ENCODE assay signal across 8 mouse cellular contexts in the genomic region with DNA sequence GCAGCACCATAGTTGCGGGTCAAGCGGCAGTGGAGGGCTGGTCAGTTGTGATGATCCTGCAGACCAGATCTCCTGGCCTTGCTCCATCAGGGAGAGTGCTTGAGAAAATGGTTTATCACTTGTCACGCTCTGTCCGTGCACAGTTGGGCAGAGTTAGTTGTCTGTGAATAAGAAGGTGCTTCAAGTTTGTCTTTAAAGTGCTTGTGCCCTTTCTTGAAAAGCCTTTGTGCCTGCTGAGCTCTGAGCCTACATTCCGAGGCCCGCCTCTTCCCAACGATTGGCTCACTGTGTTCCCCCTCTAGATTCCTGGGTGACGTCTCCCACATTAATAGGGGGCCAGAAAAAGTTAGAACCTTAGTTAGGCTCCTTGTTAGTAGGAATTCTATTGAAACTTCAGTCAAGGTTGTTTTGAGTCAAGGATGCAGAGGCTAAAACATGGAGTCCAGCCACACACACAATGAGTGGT. TPM values are rescaled to one million over a fixed set of nuclear protein-coding genes. Genes with fewer than 3 reads are reported as not detected.
DNase-seq lines count a peak whose midpoint lies in the region; ATAC-seq and TF ChIP-seq lines count a peak whose summit lies in the region.

No protein-coding gene starts in this region.

- no peaks in the 10 kb centered on the region for H3K9me3 ChIP-seq in kidney, embryonic 16.5 days (ENCODE audit: low read length)
- no peaks in the 10 kb centered on the region for H3K9me3 ChIP-seq in hindbrain, embryonic 12.5 days (replicated peaks)
- H3K9me3 ChIP-seq in midbrain, embryonic 13.5 days, result no peaks in the 10 kb centered on the region

- H3K4me3 ChIP-seq in kidney, embryonic 16.5 days (ENCODE audit: low read length), result peak overlapping the region; percentile 62
- peak overlapping the region; percentile 63 for H3K4me3 ChIP-seq in bone marrow macrophage, adult 2 months (ENCODE audit: insufficient read depth, low read length)
- peak overlapping the region; percentile 34 for H3K4me3 ChIP-seq in hindbrain, embryonic 12.5 days
- H3K4me3 ChIP-seq in midbrain, embryonic 13.5 days (replicated peaks), result peak overlapping the region; percentile 30

- no peak for DNase-seq in kidney, adult 18-20 months
- DNase-seq in adrenal gland, postnatal 14 days, result no peak
- DNase-seq in right cerebral cortex, postnatal 10 days (ENCODE audit: low spot score in 2 of 2), result no peak
- DNase-seq in natural killer cell, adult 2 months (ENCODE audit: low spot score in 2 of 2), result no peak

- H3K9ac ChIP-seq in kidney, embryonic 16.5 days (replicated peaks; ENCODE audit: low read length), result peak overlapping the region; percentile 87
- H3K9ac ChIP-seq in hindbrain, embryonic 12.5 days, result peak overlapping the region; percentile 51
- H3K9ac ChIP-seq in midbrain, embryonic 13.5 days (replicated peaks), result peak overlapping the region; percentile 54

- peaks cover 62% of the 10 kb centered on the region for H3K4me1 ChIP-seq in kidney, embryonic 16.5 days (ENCODE audit: insufficient read depth, low read length)
- H3K4me1 ChIP-seq in bone marrow macrophage, adult 2 months (ENCODE audit: control insufficient read depth, insufficient read depth, low read length), result peaks cover 35% of the 10 kb centered on the region
- H3K4me1 ChIP-seq in hindbrain, embryonic 12.5 days, result peaks cover 48% of the 10 kb centered on the region
- H3K4me1 ChIP-seq in midbrain, embryonic 13.5 days (replicated peaks), result peaks cover 57% of the 10 kb centered on the region

- no peak for TF ChIP-seq POLR2A in bone marrow macrophage, adult 2 months (IDR thresholded peaks at IDR 0.05; ENCODE audit: borderline replicate concordance, low read depth, low read length)

- ATAC-seq in kidney, embryonic 16.5 days (ENCODE audit: low FRiP score, low TSS enrichment), result no peak
- ATAC-seq in hindbrain, embryonic 12.5 days (ENCODE audit: low FRiP score), result no peak
- no peak for ATAC-seq in midbrain, embryonic 13.5 days

- no peak for TF ChIP-seq CTCF in bone marrow macrophage, adult 2 months (IDR thresholded peaks at IDR 0.05; ENCODE audit: low read depth, low read length)

- no peaks in the 10 kb centered on the region for H3K27me3 ChIP-seq in kidney, embryonic 16.5 days (ENCODE audit: insufficient read depth, low read length)
- H3K27me3 ChIP-seq in hindbrain, embryonic 12.5 days, result peaks cover 48% of the 10 kb centered on the region
- peaks cover 61% of the 10 kb centered on the region for H3K27me3 ChIP-seq in midbrain, embryonic 13.5 days

- 8% methylated on average over 8 of the region's 8 CpGs for WGBS in kidney, embryonic 16.5 days
- 3% methylated on average over 8 of the region's 8 CpGs for WGBS in hindbrain, embryonic 12.5 days
- WGBS in midbrain, embryonic 13.5 days, result 7% methylated on average over 8 of the region's 8 CpGs

- H3K36me3 ChIP-seq in kidney, embryonic 16.5 days (ENCODE audit: insufficient read depth, low read length), result no peaks in the 10 kb centered on the region
- no peaks in the 10 kb centered on the region for H3K36me3 ChIP-seq in hindbrain, embryonic 12.5 days
- peaks cover 5% of the 10 kb centered on the region; the same call in 1 of the 2 replicates for H3K36me3 ChIP-seq in midbrain, embryonic 13.5 days

- peak overlapping the region; percentile 95 for H3K4me2 ChIP-seq in kidney, embryonic 16.5 days (replicated peaks; ENCODE audit: low read depth, low read length)
- H3K4me2 ChIP-seq in hindbrain, embryonic 12.5 days (replicated peaks), result peak overlapping the region; percentile 62
- peak overlapping the region; percentile 53 for H3K4me2 ChIP-seq in midbrain, embryonic 13.5 days (replicated peaks)

- H3K27ac ChIP-seq in kidney, embryonic 16.5 days (ENCODE audit: low read length), result peak overlapping the region; percentile 57
- H3K27ac ChIP-seq in bone marrow macrophage, adult 2 months (ENCODE audit: insufficient read depth, low read depth, low read length), result no peak overlapping the region
- no peak overlapping the region for H3K27ac ChIP-seq in hindbrain, embryonic 12.5 days
- no peak overlapping the region for H3K27ac ChIP-seq in midbrain, embryonic 13.5 days

RNA-seq across cellular contexts. Expression of a gene that starts 0.6 kb away (rescaled TPM):
- 66.8 and 68.9 TPM in 2 replicates for polyA plus RNA-seq in kidney, embryonic 16.5 days (2015; fragmentation: Nextera tagmentation; extraction: Ambion mirVana)
- 45.1 and 46.2 TPM in 2 replicates for polyA plus RNA-seq in bone marrow macrophage, adult 2 months (2012; ENCODE audit: insufficient read depth, insufficient read length, missing spikeins)
- 37.3 and 39.9 TPM in 2 replicates for polyA plus RNA-seq in hindbrain, embryonic 12.5 days (2016; fragmentation: Nextera tagmentation; extraction: Ambion mirVana)
- polyA plus RNA-seq in midbrain, embryonic 13.5 days (2015; fragmentation: Nextera tagmentation; extraction: Ambion mirVana), result 38.6 and 39.5 TPM in 2 replicates
- 22.9 and 26.2 TPM in 2 replicates for total RNA-seq in adrenal gland, postnatal 14 days (2021)

RNA-seq across cellular contexts. Expression of a gene that starts 4.8 kb away (rescaled TPM):
- 3.3 and 3.9 TPM in 2 replicates for polyA plus RNA-seq in kidney, embryonic 16.5 days (2015; fragmentation: Nextera tagmentation; extraction: Ambion mirVana)
- polyA plus RNA-seq in bone marrow macrophage, adult 2 months (2012; ENCODE audit: insufficient read depth, insufficient read length, missing spikeins), result 0.66 TPM in 1 of 2 replicates, not detected in the other
- polyA plus RNA-seq in hindbrain, embryonic 12.5 days (2016; fragmentation: Nextera tagmentation; extraction: Ambion mirVana), result 3.6 and 4.3 TPM in 2 replicates
- polyA plus RNA-seq in midbrain, embryonic 13.5 days (2015; fragmentation: Nextera tagmentation; extraction: Ambion mirVana), result 1.1 and 1.5 TPM in 2 replicates
- 0.19 and 0.38 TPM in 2 replicates for total RNA-seq in adrenal gland, postnatal 14 days (2021)

RNA-seq across cellular contexts. Expression of a gene that starts 9.9 kb away (rescaled TPM):
- polyA plus RNA-seq in kidney, embryonic 16.5 days (2015; fragmentation: Nextera tagmentation; extraction: Ambion mirVana), result 57.0 and 59.0 TPM in 2 replicates
- 19.9 and 22.5 TPM in 2 replicates for polyA plus RNA-seq in bone marrow macrophage, adult 2 months (2012; ENCODE audit: insufficient read depth, insufficient read length, missing spikeins)
- polyA plus RNA-seq in hindbrain, embryonic 12.5 days (2016; fragmentation: Nextera tagmentation; extraction: Ambion mirVana), result 47.5 and 50.5 TPM in 2 replicates
- polyA plus RNA-seq in midbrain, embryonic 13.5 days (2015; fragmentation: Nextera tagmentation; extraction: Ambion mirVana), result 67.7 and 70.8 TPM in 2 replicates
- 21.5 and 22.2 TPM in 2 replicates for total RNA-seq in adrenal gland, postnatal 14 days (2021)

RNA-seq across cellular contexts. Expression of a gene that starts 9.9 kb away (rescaled TPM):
- 35.8 and 39.0 TPM in 2 replicates for polyA plus RNA-seq in kidney, embryonic 16.5 days (2015; fragmentation: Nextera tagmentation; extraction: Ambion mirVana)
- polyA plus RNA-seq in bone marrow macrophage, adult 2 months (2012; ENCODE audit: insufficient read depth, insufficient read length, missing spikeins), result 18.9 and 30.6 TPM in 2 replicates
- 21.9 and 22.6 TPM in 2 replicates for polyA plus RNA-seq in hindbrain, embryonic 12.5 days (2016; fragmentation: Nextera tagmentation; extraction: Ambion mirVana)
- polyA plus RNA-seq in midbrain, embryonic 13.5 days (2015; fragmentation: Nextera tagmentation; extraction: Ambion mirVana), result 28.3 and 29.1 TPM in 2 replicates
- 14.0 and 17.4 TPM in 2 replicates for total RNA-seq in adrenal gland, postnatal 14 days (2021)

RNA-seq across cellular contexts. Expression of a gene that starts 11.1 kb away (rescaled TPM):
- 45.3 and 48.0 TPM in 2 replicates for polyA plus RNA-seq in kidney, embryonic 16.5 days (2015; fragmentation: Nextera tagmentation; extraction: Ambion mirVana)
- polyA plus RNA-seq in bone marrow macrophage, adult 2 months (2012; ENCODE audit: insufficient read depth, insufficient read length, missing spikeins), result 23.0 and 23.6 TPM in 2 replicates
- polyA plus RNA-seq in hindbrain, embryonic 12.5 days (2016; fragmentation: Nextera tagmentation; extraction: Ambion mirVana), result 84.8 and 87.0 TPM in 2 replicates
- polyA plus RNA-seq in midbrain, embryonic 13.5 days (2015; fragmentation: Nextera tagmentation; extraction: Ambion mirVana), result 93.2 and 109 TPM in 2 replicates
- total RNA-seq in adrenal gland, postnatal 14 days (2021), result 32.7 and 37.9 TPM in 2 replicates
